Mouse (Mus musculus): Measurements from ENCODE around the gene Aldob. TPM values are rescaled to one million over a fixed set of nuclear protein-coding genes. Genes with fewer than 3 reads are reported as not detected.

Gene Aldob
- total RNA-seq (2021), result 1 to 10 TPM; 1.5 to 1.6 TPM
- long read RNA-seq, result 0 reads

DNA sequence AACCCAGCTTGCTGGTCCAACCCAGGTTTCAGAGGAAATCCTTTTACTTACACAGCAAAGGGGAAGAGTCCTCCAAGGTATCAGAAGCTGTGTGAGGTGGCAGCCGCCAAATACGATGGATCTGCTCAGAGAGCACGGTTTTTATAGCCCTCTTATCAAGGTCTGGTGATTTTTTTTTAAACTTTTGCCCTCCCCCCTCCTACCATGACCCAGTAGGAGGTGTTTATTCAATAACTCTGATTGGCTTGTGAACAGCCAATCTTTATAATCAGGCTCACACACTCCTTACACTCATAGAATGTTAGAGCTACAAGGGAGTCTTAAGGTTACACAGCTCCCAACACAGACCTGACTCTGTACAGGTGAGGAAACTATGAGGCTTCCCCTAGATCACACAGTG is at the start of gene Aldob:
TSS of gene Aldob (minus strand) at position 164 of the 400 bp plus-strand sequence.
- no peak for DNase-seq (ENCODE audit: low spot score in 2 of 2)

DNA sequence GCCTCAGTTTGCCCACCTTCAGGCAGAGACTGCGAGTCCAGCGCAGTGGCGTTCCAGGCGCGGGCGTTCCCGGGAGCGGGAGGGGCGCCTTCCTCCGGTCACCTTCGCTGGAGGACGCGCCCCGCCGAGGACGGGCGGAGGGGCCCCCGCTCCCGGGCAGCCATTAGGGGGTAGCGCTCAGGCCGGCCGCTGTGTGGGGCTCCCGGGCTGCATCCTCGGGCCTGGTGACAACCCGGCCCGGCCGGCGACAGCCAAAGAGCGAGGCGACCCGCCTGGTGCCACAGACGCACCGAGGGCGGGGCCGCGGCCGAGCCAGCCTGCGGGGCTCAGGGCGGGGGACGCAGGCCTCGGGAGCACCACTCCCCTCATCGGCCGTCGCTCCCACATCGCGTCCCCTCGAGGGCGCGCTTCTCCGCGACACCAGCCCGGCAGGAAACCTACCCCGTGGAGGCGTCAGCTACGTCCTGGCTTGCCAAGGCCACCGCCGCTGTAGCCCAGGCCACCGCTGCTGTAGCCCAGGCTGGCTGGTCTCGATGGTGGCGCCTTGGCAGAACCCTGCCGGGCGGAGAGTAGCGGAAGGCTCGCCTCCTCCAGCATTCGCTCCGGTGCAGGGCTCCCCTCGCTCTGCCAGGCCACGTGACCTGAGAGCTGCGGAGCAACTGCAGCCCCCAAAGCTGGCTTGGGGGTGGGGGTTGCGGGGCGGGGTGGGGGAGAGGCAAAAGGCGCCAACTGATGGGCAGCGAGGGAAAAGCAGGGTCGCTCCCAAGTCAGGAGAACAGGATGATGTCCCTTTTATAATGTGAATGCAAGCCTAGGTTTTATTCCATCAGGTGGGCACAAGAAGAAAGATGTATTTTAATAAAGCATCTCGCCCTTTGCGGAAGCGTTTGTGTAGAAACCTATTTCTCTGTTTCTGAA is 48.1 kb upstream of the Aldob start, which contains the start of gene Tmem246:
TSS of gene Tmem246 (minus strand) at position 694 of the 918 bp plus-strand sequence.
- DNase-seq (ENCODE audit: low spot score in 2 of 2), result peak; percentile 75 to 82

DNA sequence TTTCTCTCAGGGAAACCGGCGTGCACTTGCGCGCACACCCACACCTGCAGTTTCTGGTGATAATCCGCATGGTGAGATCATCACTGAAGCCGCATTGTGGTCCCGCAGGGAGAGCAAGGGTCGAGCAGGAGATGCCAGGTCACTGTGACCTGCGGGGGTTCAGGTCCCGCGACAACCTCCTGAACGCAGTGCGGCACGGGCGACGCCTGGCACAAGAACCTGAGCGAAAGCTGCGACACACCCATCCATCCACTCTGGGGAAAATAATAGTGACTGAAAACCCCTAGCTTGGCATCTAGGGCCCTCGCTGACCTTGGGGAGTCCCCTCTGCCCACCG is 47.5 kb upstream of the Aldob start:
- DNase-seq (ENCODE audit: low spot score in 2 of 2), result no peak

DNA sequence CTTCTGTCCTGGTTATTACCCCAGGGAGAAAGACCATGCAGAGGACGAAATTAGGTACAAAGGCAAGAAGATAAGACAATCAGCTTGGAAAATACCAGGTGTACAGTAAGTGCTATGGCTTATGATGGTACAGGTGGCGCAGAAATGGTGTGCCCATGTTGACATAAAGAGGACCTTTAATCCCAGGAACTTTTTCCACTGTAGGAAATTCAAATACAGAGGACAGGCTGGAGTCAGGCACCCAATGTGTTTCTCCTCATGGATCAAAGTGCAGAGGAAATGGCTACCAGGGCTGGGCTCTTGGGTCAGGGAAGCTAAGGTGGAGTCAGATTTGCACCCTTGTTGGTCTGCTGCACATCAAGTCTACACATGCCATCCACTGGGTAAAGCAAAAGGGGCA is 40.8 kb upstream of the Aldob start:
- no peak for DNase-seq (ENCODE audit: low spot score in 2 of 2)

DNA sequence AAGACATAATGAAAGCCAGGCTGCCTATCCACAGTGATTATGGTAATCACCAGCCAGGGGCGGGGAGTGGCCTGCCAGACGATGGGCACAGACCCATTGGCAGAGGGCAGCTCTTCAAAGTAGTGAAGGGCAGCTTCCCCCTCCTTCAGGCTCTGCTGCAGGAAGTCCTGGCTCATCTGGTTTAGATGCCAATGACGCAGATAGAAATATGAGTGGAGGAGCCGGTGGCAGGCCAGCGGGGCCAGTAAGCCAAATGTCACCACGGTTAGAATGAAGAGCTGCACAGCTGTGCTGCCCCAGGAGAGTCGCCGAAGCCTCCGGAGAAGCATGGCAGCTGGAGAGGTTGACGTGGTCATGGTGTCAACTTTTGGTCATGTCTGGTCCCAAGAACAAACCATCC is 37.5 kb upstream of the Aldob start:
- no peak for DNase-seq (ENCODE audit: low spot score in 2 of 2)

DNA sequence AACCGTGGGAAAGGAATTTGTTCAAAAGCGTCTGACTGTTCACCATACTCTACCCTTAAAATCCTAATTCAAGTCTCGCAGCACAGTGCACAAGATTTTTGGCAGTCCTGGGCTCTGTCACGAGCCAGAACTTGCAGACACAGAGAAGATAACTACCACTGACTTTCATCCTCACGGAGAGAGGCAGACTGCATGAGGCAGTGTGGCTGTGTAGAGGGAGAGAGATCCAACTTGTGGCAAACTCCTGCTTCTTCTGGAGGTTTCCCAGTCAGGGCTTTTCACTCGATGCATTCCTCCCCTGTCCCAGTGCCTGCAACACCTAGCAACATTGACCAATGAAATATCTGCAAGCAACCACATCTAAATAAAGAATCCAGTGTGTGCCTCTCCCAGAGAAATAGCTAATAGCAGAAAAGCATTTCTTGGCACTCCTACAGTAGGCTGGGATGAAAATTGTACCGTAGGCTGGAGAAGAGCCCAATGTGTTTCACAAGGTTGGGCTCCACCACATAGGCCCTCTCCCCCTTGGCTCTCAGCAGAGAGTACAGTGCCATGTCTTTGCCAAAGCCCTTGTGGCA is 36.3 kb upstream of the Aldob start:
- no peak for DNase-seq (ENCODE audit: low spot score in 2 of 2)

DNA sequence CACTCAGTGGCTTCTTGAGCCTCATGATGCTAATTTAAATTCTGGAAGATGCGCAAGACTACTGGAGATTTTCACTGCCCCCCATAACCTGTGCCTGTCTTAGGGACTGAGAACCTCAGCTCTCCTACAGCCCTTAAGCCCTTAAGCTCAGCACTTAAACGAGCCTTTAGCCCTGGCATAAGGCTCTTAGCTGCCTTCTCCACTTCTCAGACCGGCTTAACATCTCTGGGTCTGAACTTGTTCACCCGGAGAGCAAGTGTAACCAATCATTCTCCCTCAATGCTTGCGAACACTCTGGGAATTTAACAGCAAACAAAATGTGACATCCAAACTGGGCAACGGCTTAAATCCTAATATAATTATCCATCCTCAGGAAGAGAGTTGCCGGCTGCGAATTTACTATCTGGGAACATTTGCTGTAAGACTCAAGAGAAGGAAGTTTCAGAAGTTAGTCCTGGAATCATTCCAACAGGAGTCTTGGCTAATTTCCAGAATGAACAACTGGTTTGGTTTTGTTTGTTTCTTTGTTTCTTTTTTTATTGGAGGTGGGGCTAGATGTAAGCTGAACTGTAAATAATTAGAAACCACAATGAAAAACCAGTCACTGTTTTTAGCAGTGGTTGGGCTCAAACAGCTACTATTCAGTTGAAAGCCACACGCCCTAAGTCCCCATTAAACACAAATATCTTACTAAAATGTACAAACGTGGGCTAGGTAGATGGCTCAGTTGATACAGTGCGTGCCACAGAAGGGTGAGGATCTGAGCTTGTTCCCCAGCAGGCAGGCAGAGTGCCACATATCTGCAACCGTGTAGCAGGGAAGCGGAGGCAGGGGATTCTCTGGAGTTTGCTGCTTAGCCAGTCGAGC is 34.9 kb upstream of the Aldob start:
- no peak for DNase-seq (ENCODE audit: low spot score in 2 of 2)

DNA sequence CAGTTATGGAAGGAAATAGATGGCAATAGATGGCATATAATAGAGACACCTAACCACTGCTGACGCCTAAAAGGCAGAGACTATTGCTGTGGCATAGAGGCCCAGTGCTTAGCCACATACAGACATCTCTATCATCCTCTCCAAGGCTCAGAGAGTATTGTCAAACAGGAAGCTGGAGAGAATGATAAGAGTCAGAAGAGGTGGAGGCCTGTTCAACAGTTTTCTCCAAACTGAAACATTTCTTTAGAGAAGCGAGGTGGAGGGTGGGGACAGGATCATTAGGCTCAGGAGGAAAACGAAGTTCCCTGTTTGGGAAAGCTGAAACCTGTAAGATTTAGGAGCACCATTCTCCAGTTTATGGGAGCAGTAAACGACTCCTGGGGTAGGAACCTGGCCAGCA is 31.9 kb upstream of the Aldob start:
- DNase-seq (ENCODE audit: low spot score in 2 of 2), result no peak

DNA sequence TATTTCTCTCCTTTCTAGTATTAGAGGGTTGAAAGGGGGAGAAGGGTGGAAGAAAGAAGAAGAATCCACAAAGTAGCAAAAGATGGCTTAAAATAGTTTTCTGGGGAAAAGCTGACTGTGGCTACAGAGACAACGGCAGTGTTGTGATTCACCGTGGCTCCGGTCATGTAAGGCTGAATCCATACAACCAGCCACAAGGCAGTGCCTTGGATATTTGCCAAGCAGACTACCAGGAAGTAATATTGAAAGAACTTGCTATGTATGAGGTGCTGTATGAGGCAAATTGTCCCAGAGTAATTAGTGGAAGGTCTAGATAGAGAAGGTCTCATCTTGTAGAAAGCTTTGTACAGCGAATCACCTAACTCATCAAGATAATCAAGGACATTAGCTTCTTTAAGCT is 22.8 kb upstream of the Aldob start:
- DNase-seq (ENCODE audit: low spot score in 2 of 2), result no peak

DNA sequence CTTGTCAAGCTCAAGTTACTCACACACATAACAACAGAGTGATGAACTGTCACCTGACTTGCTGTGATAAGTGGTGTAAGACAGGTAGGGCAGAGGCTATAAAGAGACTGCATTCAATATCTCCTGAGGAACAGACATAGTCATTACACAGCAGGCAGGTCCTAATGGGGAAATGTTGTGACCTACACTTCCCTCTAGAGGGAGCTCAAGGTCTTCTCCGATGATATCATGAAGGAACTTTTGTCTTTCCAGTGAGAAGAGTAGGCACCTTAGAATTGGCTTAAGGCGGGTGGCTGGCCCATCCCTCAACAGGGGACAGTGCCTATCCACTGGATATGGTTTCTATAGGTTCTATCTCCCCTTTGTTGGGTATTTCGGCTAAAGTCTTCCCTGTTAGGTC is 18.3 kb upstream of the Aldob start:
- DNase-seq (ENCODE audit: low spot score in 2 of 2), result peak; percentile 61

DNA sequence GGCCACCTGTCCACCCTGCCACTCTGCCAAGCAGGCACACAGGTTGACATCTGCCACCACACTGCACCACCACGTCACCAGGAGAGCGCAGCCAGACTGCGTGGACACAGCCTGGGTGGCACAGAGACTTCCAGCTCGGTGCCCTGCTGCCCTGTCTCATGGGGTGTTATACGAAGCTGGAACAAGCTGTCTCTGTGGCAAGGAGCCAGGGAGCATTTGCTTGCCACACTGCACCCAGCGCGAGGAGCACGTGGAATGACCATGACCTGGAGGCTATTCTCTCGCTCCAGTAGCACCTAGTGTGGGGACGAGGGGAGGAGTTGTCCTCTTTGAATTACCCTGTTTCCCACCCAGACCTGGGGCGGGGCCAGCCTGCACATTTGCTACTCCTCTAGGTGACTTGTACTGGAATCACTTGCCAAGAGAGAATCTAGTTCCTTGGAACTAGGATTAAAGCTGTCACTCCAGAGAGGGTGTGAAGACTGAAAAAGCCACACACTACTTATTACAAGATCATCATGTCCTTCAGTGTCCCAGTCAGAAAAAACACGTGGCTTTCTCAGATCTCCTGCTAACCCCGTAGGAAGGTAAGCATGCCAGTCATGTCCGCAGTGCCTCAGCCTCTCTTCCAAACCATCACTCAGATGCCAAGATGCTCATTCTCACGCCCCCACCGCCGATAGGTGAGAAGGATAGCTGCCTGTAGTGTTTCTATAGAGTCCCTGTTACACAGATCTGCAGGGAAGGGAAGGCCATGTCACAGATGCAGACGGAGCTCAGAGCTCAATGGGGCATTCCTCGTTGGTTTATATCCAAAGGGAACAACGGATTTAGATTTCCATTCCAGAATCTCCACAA is 10.8 kb upstream of the Aldob start:
- DNase-seq (ENCODE audit: low spot score in 2 of 2), result peak; percentile 37 to 38

DNA sequence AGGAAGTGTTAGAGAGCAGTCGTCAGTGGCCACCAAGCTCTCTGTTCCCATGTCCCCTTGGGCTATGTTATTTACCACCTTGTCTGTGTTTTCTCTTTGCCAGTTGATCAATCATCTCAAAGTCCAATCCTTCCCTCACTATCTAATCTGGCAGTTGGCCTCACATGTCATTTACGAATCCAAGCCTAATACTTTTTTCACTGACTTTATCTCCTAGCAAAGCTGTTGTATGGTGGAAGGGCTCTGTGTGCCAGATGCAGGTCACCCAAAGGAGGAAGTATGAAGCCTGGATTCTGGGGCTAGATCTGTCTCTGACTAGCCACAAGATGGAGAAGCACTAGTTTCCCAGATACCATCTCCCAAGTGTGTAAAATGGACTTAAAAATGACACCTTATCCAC is 8.8 kb upstream of the Aldob start:
- DNase-seq (ENCODE audit: low spot score in 2 of 2), result no peak

DNA sequence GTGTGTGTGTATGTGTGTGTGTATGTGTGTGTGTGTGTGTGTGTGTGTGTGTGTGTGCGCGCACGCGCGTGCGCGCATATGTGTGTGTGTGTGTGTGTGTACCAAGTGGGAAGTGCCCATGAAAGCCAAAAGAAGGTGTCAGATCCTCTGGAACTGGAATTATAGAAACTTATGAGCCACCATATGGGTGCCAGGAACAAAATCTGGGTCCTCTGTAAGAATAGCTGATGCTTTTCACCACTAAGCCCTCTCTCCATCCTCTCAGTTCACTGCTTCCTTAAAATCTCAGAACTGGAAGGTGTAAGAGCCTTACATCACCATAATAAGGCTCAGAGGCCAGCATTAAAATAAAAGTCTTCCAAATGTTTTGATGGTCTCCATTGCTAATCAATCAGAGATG is 8.0 kb upstream of the Aldob start:
- no peak for DNase-seq (ENCODE audit: low spot score in 2 of 2)

DNA sequence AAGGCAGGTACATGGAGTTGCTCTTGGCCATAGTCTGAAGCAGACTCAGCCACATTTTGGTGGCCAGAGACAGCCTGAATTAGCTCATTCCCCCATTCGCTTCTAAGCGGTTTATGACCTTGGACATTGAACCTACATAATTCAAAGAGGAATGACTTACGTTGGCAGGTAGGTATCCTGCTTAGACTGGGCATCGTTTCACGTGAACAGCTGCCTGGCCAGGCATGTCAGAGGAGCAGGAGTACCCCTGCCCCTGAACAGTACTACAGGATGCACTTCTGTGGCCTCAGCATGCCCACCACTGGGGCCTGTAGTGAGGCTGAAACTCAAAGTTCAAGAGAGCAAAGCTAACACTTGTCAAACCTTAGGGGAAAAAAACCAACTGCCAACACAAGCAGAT is 4.0 kb upstream of the Aldob start:
- no peak for DNase-seq (ENCODE audit: low spot score in 2 of 2)

DNA sequence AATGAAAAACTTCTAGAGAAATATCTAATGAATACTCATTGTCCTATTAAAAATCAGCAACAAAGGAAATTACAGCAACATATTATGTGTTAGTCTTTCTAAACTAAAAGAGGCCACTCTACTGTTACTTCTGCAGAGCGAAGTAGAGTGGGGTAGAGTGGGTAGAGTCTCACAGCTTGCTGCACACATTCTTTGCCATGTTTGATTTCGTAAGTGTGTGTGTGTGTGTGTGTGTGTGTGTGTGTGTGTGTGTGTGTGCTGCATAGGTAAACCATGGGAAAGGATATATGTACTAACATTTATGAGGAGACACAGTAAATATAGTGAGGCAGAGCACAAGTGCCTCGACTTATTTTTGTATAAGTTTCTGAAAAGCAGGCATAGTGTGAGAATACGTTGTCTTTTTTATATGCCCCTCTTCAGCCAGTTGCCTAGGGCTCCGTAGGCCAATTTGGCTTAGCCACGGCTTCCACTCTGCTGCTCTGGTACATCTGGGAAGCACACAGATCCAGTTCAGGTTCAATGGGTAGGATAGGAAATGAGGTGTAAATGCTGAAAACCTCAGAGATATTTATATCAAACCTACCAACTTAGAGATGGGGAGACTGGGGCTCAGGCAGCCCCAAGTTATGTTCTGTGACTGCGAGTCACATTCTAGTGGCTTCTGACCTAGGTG is 1.7 kb downstream of the Aldob start:
- no peak for DNase-seq (ENCODE audit: low spot score in 2 of 2)

DNA sequence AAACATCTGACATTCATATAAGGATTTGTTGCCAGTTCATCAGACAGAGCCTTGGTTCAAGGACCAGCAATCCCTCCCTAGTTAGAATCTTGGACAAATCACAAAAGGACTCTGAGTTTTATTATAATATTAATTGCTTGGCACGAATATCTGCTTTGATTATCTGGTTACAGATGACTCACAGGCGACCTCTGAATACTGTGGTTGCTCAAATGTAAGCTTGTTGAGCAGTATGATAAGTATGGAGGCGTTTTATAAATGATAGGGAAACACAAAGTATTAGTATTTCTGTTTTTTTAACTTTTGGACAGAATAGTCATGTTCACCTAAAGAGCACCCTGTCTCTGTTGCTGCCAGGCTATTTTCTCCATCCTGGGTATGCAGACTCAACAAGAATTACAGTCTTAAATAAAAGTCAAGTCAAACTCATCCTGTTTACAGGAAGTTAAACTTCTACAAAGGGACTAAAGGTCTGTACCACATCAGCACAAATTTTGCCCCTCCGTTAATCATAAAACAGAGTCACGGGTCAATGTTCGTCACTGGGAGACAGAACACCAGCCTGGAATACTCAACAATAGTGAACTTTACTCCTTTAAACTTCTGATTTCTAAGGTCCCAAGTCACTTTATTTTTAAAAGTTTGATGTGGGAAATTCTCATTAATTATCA is 2.3 kb downstream of the Aldob start:
- no peak for DNase-seq (ENCODE audit: low spot score in 2 of 2)

DNA sequence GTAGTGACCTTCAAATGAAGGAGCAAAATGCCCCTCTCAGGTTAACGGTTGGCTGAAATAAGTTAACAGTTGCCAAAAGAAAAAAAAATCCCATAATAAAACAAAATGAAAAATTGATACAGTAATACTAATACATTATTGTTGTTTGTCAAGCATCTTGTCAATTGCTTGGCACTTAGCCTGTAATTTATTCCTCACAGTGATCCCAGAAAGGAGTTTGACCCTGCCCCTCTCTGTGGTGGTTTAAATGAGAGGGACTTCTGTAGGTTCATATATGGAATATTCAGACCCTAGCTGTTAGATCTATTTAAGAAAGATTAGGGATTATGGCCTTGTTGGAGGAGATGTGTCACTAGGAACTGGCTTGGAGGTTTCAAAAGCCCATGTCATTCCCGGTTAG is 3.3 kb downstream of the Aldob start:
- no peak for DNase-seq (ENCODE audit: low spot score in 2 of 2)

DNA sequence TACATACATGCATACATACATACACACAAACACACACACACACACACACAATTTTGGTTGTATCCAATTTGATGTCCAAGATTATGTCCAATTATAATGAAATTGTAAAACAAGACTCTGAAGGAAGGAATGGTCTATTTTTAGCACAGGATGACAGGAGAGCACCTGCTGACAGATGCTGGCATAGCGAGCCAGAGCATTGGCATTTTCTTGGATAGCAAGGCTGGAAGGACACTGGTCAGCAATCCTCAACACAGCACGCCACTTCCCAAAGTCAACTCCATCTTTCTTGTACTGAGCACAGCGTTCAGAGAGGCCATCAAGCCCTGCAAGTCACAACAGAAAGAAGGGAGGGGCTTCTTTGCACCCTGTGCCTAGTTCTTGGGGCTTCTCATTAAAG is 8.4 kb downstream of the Aldob start:
- DNase-seq (ENCODE audit: low spot score in 2 of 2), result no peak

DNA sequence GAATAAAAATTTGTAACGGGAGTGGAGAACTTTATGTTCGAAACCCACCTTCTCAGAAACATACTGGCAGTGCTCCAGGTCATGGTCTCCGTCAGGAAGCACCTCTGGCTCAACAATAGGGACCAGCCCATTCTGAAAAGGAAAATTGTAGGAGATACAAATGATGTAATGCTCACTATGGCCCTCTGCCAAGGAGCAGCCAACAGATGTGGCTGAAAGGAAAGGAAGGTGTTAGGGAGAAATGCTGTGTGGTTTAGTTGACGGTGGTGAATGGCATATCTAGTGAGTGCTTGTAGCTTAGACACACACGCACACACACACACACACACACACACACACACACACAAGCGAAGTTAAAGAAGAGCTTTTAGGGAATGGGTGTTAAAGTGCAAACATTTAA is 9.7 kb downstream of the Aldob start:
- DNase-seq (ENCODE audit: low spot score in 2 of 2), result no peak

DNA sequence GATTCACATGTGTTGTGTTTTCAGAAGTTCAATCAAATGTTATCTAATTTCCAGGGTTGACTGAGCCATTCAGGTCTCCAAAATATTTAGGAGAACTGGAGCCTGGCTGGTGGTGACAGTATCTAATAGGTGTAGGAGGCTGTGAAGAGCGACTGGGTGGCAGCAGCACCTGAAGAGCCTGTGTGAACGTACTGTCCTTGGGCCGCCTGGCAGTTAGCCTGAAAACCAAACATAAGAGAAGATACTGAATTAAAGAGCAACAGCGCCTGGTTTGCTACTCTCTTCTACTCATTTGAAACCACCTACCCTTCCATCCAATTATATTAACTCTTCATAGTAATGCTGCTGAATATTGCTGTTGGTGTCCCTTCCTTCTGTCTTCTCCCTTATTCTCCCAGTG is 12.7 kb downstream of the Aldob start:
- no peak for DNase-seq (ENCODE audit: low spot score in 2 of 2)

Measured in layer of hippocampus, postnatal 10 days (tissue).